Mouse (Mus musculus): ENCODE measurements at regions not wholly inside any gene's neighbourhood (a gene's known extent, or its start where the extent isn't known, plus 50 kb on each side); places are given as distances from the start of the nearest gene placed in this dataset.

DNA sequence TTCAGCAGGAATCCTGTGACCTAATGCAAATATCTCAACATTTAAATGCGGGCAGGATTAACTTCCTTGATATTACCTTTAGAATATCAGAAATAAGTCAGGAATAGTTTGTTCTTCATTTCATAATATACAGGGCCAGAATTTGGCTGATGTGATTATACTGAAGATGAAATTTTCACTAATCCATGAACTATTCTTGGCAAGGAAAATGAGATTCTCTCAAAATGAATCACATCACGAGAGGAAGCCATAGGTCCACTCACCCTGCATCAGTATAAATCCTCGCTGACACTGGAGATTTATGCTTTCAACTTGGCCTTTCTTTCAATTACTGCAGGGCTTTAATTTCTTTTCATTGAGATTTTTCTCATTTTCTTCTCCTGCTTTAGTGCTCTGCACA is 159.5 kb upstream of the Samsn1 start:
- no peak for TF ChIP-seq CTCF (IDR thresholded peaks at IDR 0.05; ENCODE audit: low read depth)
- TF ChIP-seq EP300 (IDR thresholded peaks at IDR 0.05; ENCODE audit: low read depth), result no peak

Data from heart, postnatal 0 days (tissue).